Mouse (Mus musculus): Measurements from ENCODE around the gene Rcbtb2.

DNA sequence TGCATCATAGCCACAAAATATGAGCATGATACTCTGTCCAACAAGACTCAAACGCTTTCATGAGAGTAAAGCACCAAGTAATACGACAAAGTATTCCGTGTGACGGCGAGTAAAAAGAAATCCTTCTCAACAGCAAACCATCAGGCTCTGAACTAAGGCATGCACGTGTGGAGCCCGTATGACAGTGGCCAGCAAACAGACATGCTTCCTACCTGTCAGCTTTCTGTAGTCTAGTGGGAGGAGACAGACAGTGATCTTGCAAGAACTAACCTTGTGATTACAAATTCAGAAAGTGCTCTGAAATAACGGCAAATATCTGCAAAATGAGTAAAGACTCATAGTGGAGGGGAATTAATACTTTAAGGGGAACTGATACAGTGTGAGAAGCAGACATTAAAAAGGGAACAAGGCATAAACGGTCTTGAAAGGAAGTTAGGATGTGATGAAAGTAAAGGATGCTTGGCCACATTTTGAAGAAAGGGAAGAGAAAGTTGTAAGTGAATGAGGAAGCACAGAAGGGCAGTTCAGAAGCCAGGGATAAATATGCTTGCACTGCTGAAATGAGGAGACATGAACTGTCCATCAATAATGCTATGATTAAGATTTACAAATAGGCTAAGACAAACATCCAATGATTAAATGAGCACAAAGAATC is 99.6 kb downstream of the Rcbtb2 start:
- TF ChIP-seq CTCF (conservative IDR thresholded peaks at IDR 0.05; ENCODE audit: low read length), result no peak
- TF ChIP-seq POU5F1 (IDR thresholded peaks at IDR 0.05; ENCODE audit: borderline replicate concordance, low read length), result no peak
- no peak for TF ChIP-seq NANOG (IDR thresholded peaks at IDR 0.05; ENCODE audit: borderline replicate concordance, low read length)

Data from E14TG2a.4 (cell line).